Comparison of ENCODE assay signal across 9 mouse cellular contexts in genomic region chr11:64435546-64436411, GRCm38 (mm10). TPM values are rescaled to one million over a fixed set of nuclear protein-coding genes. Genes with fewer than 3 reads are reported as not detected.
DNase-seq lines count a peak whose midpoint lies in the region; ATAC-seq and TF ChIP-seq lines count a peak whose summit lies in the region.
"Had no signal": no experiment of that assay in that cellular context is flagged by ENCODE, and none has a peak within 500 bp of the region (broad histone marks: within the 10 kb centered on the region; RNA-seq: fewer than 3 reads in every experiment).

No protein-coding gene starts in this region.

- no peaks in the 10 kb centered on the region for H3K9me3 ChIP-seq in intestine, postnatal 0 days (ENCODE audit: control insufficient read depth)
- H3K9me3 ChIP-seq in liver, embryonic 15.5 days (replicated peaks), result no peaks in the 10 kb centered on the region

- peaks cover 26% of the 10 kb centered on the region for H3K27me3 ChIP-seq in intestine, postnatal 0 days (replicated peaks; ENCODE audit: control insufficient read depth, insufficient read depth, low read length)
- H3K27me3 ChIP-seq in liver, embryonic 15.5 days, result peaks cover 40% of the 10 kb centered on the region

- H3K4me3 ChIP-seq in intestine, postnatal 0 days (ENCODE audit: low read depth, low read length), result peak overlapping the region; percentile 55
- H3K4me3 ChIP-seq in liver, embryonic 15.5 days (replicated peaks), result peak overlapping the region; percentile 49

- peak overlapping the region; percentile 57; the same call in 1 of the 2 replicates for H3K27ac ChIP-seq in intestine, postnatal 0 days (ENCODE audit: low read depth, low read length)
- no peak overlapping the region for H3K27ac ChIP-seq in liver, embryonic 15.5 days (replicated peaks)

- TF ChIP-seq CTCF in intestine, postnatal 0 days (IDR thresholded peaks at IDR 0.05; ENCODE audit: low read depth), result no peak

- DNase-seq in layer of hippocampus, postnatal 10 days (ENCODE audit: low spot score in 2 of 2), result peak; percentile 14 to 31
- no peak for DNase-seq in layer of hippocampus, adult 9-11 months
- peak; percentile 70 for DNase-seq in embryo, embryonic 10.5 days (ENCODE audit: low spot score)
- DNase-seq in gastrocnemius, postnatal 4 days (ENCODE audit: low spot score in 2 of 2), result peak; percentile 35 to 42
- DNase-seq in neural tube, embryonic 10.5 days (ENCODE audit: extremely low spot score, low spot score), result peak; percentile 84
- DNase-seq in yolk sac, embryonic 10.5 days (ENCODE audit: low spot score), result peak; percentile 28

- peak overlapping the region; percentile 92 for H3K4me2 ChIP-seq in intestine, postnatal 0 days (replicated peaks; ENCODE audit: low read depth)
- H3K4me2 ChIP-seq in liver, embryonic 15.5 days, result peak overlapping the region; percentile 74

- peak; percentile 36; the same call in 1 of the 2 replicates for ATAC-seq in intestine, postnatal 0 days
- peak; percentile 44; the same call in 1 of the 2 replicates for ATAC-seq in liver, embryonic 15.5 days (ENCODE audit: insufficient read depth)

- H3K9ac ChIP-seq in intestine, postnatal 0 days (ENCODE audit: low read depth, low read length), result peak overlapping the region; percentile 53
- no peak overlapping the region for H3K9ac ChIP-seq in liver, embryonic 15.5 days

- H3K4me1 ChIP-seq in intestine, postnatal 0 days (replicated peaks; ENCODE audit: control insufficient read depth, insufficient read depth, low read length), result 0 out of 2 replicates have a peak, but pooled peaks cover 4% of the 10 kb centered on the region
- peaks cover 14% of the 10 kb centered on the region; the same call in 1 of the 2 replicates for H3K4me1 ChIP-seq in liver, embryonic 15.5 days (replicated peaks)

- no peaks in the 10 kb centered on the region for H3K36me3 ChIP-seq in intestine, postnatal 0 days (ENCODE audit: control insufficient read depth, insufficient read depth)
- no peaks in the 10 kb centered on the region for H3K36me3 ChIP-seq in liver, embryonic 15.5 days (replicated peaks)

- under 1% methylated on average over 81 of the region's 81 CpGs for WGBS in intestine, postnatal 0 days
- whole genome bisulfite sequencing in liver, embryonic 15.5 days (ENCODE audit: insufficient replicate concordance), result under 1% methylated on average over 81 of the region's 81 CpGs

RNA-seq across cellular contexts. Expression of gene Hs3st3a1, which starts 0.6 kb away (rescaled TPM):
- under 1 TPM; 0.18 to 0.27 TPM for total RNA-seq in layer of hippocampus, postnatal 10 days (2021)
- total RNA-seq in gastrocnemius, postnatal 4 days (2021), result under 1 TPM; 0.44 to 0.67 TPM
- 0.30 and 0.35 TPM in 2 replicates for polyA plus RNA-seq in intestine, postnatal 0 days (2015; fragmentation: Nextera tagmentation; extraction: Ambion mirVana)
- 0.14 and 0.16 TPM in 2 replicates for polyA plus RNA-seq in liver, embryonic 15.5 days (2015; fragmentation: Nextera tagmentation; extraction: Ambion mirVana)

RNA-seq across cellular contexts. Expression of gene F930015N05Rik, which starts 0.7 kb away (rescaled TPM):
- under 1 TPM in 1 of 2 experiments, not detected in 1; 0.32 TPM for total RNA-seq in layer of hippocampus, postnatal 10 days (2021)
- total RNA-seq in gastrocnemius, postnatal 4 days (2021), result under 1 TPM in 1 of 2 experiments, not detected in 1; 0.23 TPM
- polyA plus RNA-seq in intestine, postnatal 0 days (2015; fragmentation: Nextera tagmentation; extraction: Ambion mirVana), result 0.18 TPM in 1 of 2 replicates, not detected in the other
- polyA plus RNA-seq in liver, embryonic 15.5 days (2015; fragmentation: Nextera tagmentation; extraction: Ambion mirVana), result not detected in 2 replicates
- total RNA-seq: layer of hippocampus, postnatal 14 days had no signal
